Mouse (Mus musculus): ENCODE data around the gene Gar1.
A peak's percentile ranks its signal among the peaks of the same experiment; 100 is the strongest.

The Gar1 gene

GRCm38 (mm10) chr3:129831035-129831568, at the start of gene Gar1:
Gar1 (minus strand) TSS chr3:129831396.
- peak; percentile 85 to 95 for DNase-seq (ENCODE audit: low spot score in 2 of 2)

- DNase-seq (ENCODE audit: low spot score in 2 of 2): no peak
These were observed 48.7 kb upstream of the Gar1 start for GRCm38 (mm10) chr3:129879913-129880312.

GRCm38 (mm10) chr3:129879131-129879757, 48.0 kb upstream of the Gar1 start:
- DNase-seq (ENCODE audit: low spot score in 2 of 2): no peak

- peak; percentile 91 to 96 for DNase-seq (ENCODE audit: low spot score in 2 of 2)
These were observed 47.3 kb upstream of the Gar1 start, which contains the start of gene Pla2g12a for GRCm38 (mm10) chr3:129878405-129879021. Pla2g12a (plus strand) TSS chr3:129878606.

- DNase-seq (ENCODE audit: low spot score in 2 of 2): no peak
These were observed 46.1 kb upstream of the Gar1 start for GRCm38 (mm10) chr3:129877327-129877726.

- peak in 1 of 2 experiments; percentile 47 for DNase-seq (ENCODE audit: low spot score in 2 of 2)
These were observed 32.5 kb upstream of the Gar1 start for GRCm38 (mm10) chr3:129863698-129864097.

- no peak for DNase-seq (ENCODE audit: low spot score in 2 of 2)
These were observed 31.4 kb upstream of the Gar1 start for GRCm38 (mm10) chr3:129862592-129862991.

GRCm38 (mm10) chr3:129846846-129847245, 15.7 kb upstream of the Gar1 start:
- no peak for DNase-seq (ENCODE audit: low spot score in 2 of 2)

- DNase-seq (ENCODE audit: low spot score in 2 of 2): no peak
These were observed 14.7 kb upstream of the Gar1 start for GRCm38 (mm10) chr3:129845868-129846267.

- DNase-seq (ENCODE audit: low spot score in 2 of 2): no peak
These were observed 6.8 kb upstream of the Gar1 start for GRCm38 (mm10) chr3:129838017-129838416.

- DNase-seq (ENCODE audit: low spot score in 2 of 2): no peak
These were observed 5.8 kb upstream of the Gar1 start for GRCm38 (mm10) chr3:129836965-129837364.

- DNase-seq (ENCODE audit: low spot score in 2 of 2): no peak
These were observed 5.0 kb upstream of the Gar1 start for GRCm38 (mm10) chr3:129836051-129836697.

GRCm38 (mm10) chr3:129835388-129835934, 4.3 kb upstream of the Gar1 start, which contains the start of gene Cfi:
Cfi (plus strand) TSS chr3:129835884.
- no peak for DNase-seq (ENCODE audit: low spot score in 2 of 2)

- DNase-seq (ENCODE audit: low spot score in 2 of 2): no peak
These were observed 570 bp downstream of the Gar1 start for GRCm38 (mm10) chr3:129830626-129831025.

GRCm38 (mm10) chr3:129827691-129828090, 3.5 kb downstream of the Gar1 start:
- DNase-seq (ENCODE audit: low spot score in 2 of 2): no peak

- no peak for DNase-seq (ENCODE audit: low spot score in 2 of 2)
These were observed 4.5 kb downstream of the Gar1 start for GRCm38 (mm10) chr3:129826691-129827090.

GRCm38 (mm10) chr3:129824891-129825290, 6.3 kb downstream of the Gar1 start:
- no peak for DNase-seq (ENCODE audit: low spot score in 2 of 2)

- no peak for DNase-seq (ENCODE audit: low spot score in 2 of 2)
These were observed 7.0 kb downstream of the Gar1 start for GRCm38 (mm10) chr3:129824146-129824545.

- no peak for DNase-seq (ENCODE audit: low spot score in 2 of 2)
These were observed 7.9 kb downstream of the Gar1 start for GRCm38 (mm10) chr3:129823293-129823692.

- DNase-seq (ENCODE audit: low spot score in 2 of 2): no peak
These were observed 8.9 kb downstream of the Gar1 start, which contains the start of gene Rrh for GRCm38 (mm10) chr3:129822206-129822775. Rrh (minus strand) TSS chr3:129822587.

- no peak for DNase-seq (ENCODE audit: low spot score in 2 of 2)
These were observed 9.5 kb downstream of the Gar1 start for GRCm38 (mm10) chr3:129821736-129822135.

GRCm38 (mm10) chr3:129820847-129821246, 10.3 kb downstream of the Gar1 start:
- no peak for DNase-seq (ENCODE audit: low spot score in 2 of 2)

Data from cerebellum, postnatal 4 days (tissue).